Mouse (Mus musculus) testis, postnatal 14 days (tissue): ENCODE data around the gene Fmn2.

Experiments used
- DNase-seq: peaks from one replicate; pipeline ENCODE4 v3.0.0; 2021; ENCODE audit warnings: low spot score

Gene Fmn2

GRCm38 (mm10) chr1:174501661-174502030, at the start of gene Fmn2:
Gene Fmn2, plus strand, starts transcription at chr1:174501825.
- peak; percentile 51 for DNase-seq

- DNase-seq = no peak
Observed at GRCm38 (mm10) chr1:174455100-174455499, 46.5 kb upstream of the Fmn2 start.

- no peak for DNase-seq
Observed at GRCm38 (mm10) chr1:174465385-174465784, 36.2 kb upstream of the Fmn2 start.

GRCm38 (mm10) chr1:174466240-174466639, 35.4 kb upstream of the Fmn2 start:
- DNase-seq = no peak

GRCm38 (mm10) chr1:174469736-174470135, 31.9 kb upstream of the Fmn2 start:
- DNase-seq = no peak

GRCm38 (mm10) chr1:174482567-174482966, 19.1 kb upstream of the Fmn2 start:
- DNase-seq = no peak

- DNase-seq = no peak
Observed at GRCm38 (mm10) chr1:174500064-174500463, 1.6 kb upstream of the Fmn2 start.

- DNase-seq = no peak
Observed at GRCm38 (mm10) chr1:174501011-174501410, 614 bp upstream of the Fmn2 start.

GRCm38 (mm10) chr1:174502031-174502845, 613 bp downstream of the Fmn2 start:
- DNase-seq = peak; percentile 9

GRCm38 (mm10) chr1:174502846-174503745, 1.5 kb downstream of the Fmn2 start:
- DNase-seq = peak; percentile 13

- DNase-seq = no peak
Observed at GRCm38 (mm10) chr1:174508571-174509110, 7.0 kb downstream of the Fmn2 start.

- DNase-seq = no peak
Observed at GRCm38 (mm10) chr1:174513419-174513818, 11.8 kb downstream of the Fmn2 start.

- DNase-seq = no peak
Observed at GRCm38 (mm10) chr1:174521976-174522770, 20.5 kb downstream of the Fmn2 start.

GRCm38 (mm10) chr1:174522809-174523511, 21.3 kb downstream of the Fmn2 start:
- no peak for DNase-seq

GRCm38 (mm10) chr1:174523512-174523828, 21.8 kb downstream of the Fmn2 start:
- DNase-seq = no peak

GRCm38 (mm10) chr1:174536742-174537453, 35.3 kb downstream of the Fmn2 start:
- no peak for DNase-seq

GRCm38 (mm10) chr1:174537491-174537890, 35.9 kb downstream of the Fmn2 start:
- DNase-seq = no peak

GRCm38 (mm10) chr1:174548291-174548690, 46.7 kb downstream of the Fmn2 start:
- no peak for DNase-seq

- DNase-seq = no peak
Observed at GRCm38 (mm10) chr1:174553272-174554007, 51.8 kb downstream of the Fmn2 start.

GRCm38 (mm10) chr1:174555412-174555811, 53.8 kb downstream of the Fmn2 start:
- no peak for DNase-seq
